Mouse (Mus musculus) myocyte (in vitro differentiated cells): ENCODE results near the gene Dtnb. TPM values are rescaled to one million over a fixed set of nuclear protein-coding genes. Genes with fewer than 3 reads are reported as not detected.

Source experiments
- H3K27me3 ChIP-seq: one replicate; pipeline ENCODE4 v1.6.1; 2011; ENCODE audit not compliant: control insufficient read depth, insufficient read depth, insufficient read length
- H3K36me3 ChIP-seq: one replicate; pipeline ENCODE4 v1.6.1; 2011; ENCODE audit not compliant: control insufficient read depth, insufficient read depth
- H3K4me2 ChIP-seq: one replicate; pipeline ENCODE4 v1.6.1; 2011; ENCODE audit warnings: low read depth, control low read depth
- H3K4me3 ChIP-seq: one replicate; pipeline ENCODE4 v1.5.1; 2011; ENCODE audit warnings: mild to moderate bottlenecking, control low read depth, moderate library complexity
- H3K79me2 ChIP-seq: one replicate; pipeline ENCODE4 v1.6.1; 2011; ENCODE audit not compliant: control insufficient read depth, insufficient read depth
- H3ac ChIP-seq: one replicate; pipeline ENCODE4 v1.6.1; 2011; ENCODE audit not compliant: control insufficient read depth, insufficient read length
- CEBPB ChIP-seq: IDR thresholded peaks from 2 replicates; pipeline ENCODE4 v1.6.1; 2011; ENCODE audit warnings: mild to moderate bottlenecking, moderate library complexity; ENCODE audit not compliant: poor library complexity, insufficient read depth, severe bottlenecking
- E2F4 ChIP-seq: IDR thresholded peaks from one replicate; pipeline ENCODE4 v1.6.1; 2011; ENCODE audit warnings: mild to moderate bottlenecking, control low read depth, moderate library complexity; ENCODE audit not compliant: insufficient read depth
- MAX ChIP-seq: IDR thresholded peaks from one replicate; pipeline ENCODE4 v1.6.1; 2011; ENCODE audit warnings: low read depth, mild to moderate bottlenecking, control low read depth
- MYOD1 ChIP-seq, 3 experiments: IDR thresholded peaks; one replicate each; pipeline ENCODE4 v1.6.1; 2011; ENCODE audit warnings: control low read depth in 2 of 3, low read depth in 2 of 3, mild to moderate bottlenecking in 2 of 3, moderate library complexity in 1 of 3; ENCODE audit not compliant: insufficient read length in 2 of 3, control insufficient read depth in 1 of 3
- MYOG ChIP-seq, 3 experiments: IDR thresholded peaks; one replicate each; pipeline ENCODE4 v1.6.1; 2011; ENCODE audit warnings: control low read depth in 2 of 3, low read depth in 2 of 3, mild to moderate bottlenecking in 2 of 3; ENCODE audit not compliant: insufficient read length in 2 of 3, control insufficient read depth in 1 of 3, insufficient read depth in 1 of 3
- POLR2A ChIP-seq: IDR thresholded peaks from one replicate; pipeline ENCODE4 v1.6.1; 2011; ENCODE audit warnings: low read depth, mild to moderate bottlenecking, control low read depth, moderate library complexity; ENCODE audit not compliant: insufficient read length
- POLR2AphosphoS2 ChIP-seq: IDR thresholded peaks from one replicate; pipeline ENCODE4 v1.6.1; 2011; ENCODE audit warnings: low read depth, control low read depth; ENCODE audit not compliant: insufficient read length
- REST ChIP-seq: IDR thresholded peaks from one replicate; pipeline ENCODE4 v1.6.1; 2011; ENCODE audit warnings: mild to moderate bottlenecking, control low read depth, moderate library complexity; ENCODE audit not compliant: insufficient read depth, insufficient read length
- SRF ChIP-seq: IDR thresholded peaks from one replicate; pipeline ENCODE4 v1.6.1; 2011; ENCODE audit warnings: low read depth; ENCODE audit not compliant: control insufficient read depth, insufficient read length
- TCF12 ChIP-seq: IDR thresholded peaks from one replicate; pipeline ENCODE4 v1.6.1; 2011; ENCODE audit warnings: mild to moderate bottlenecking, control low read depth; ENCODE audit not compliant: poor library complexity, insufficient read depth, severe bottlenecking
- TCF3 ChIP-seq: IDR thresholded peaks from one replicate; pipeline ENCODE4 v1.6.1; 2011; ENCODE audit warnings: low read depth, control low read depth; ENCODE audit not compliant: insufficient read length
- USF1 ChIP-seq: IDR thresholded peaks from one replicate; pipeline ENCODE4 v1.6.1; 2011; ENCODE audit warnings: low read depth, mild to moderate bottlenecking, control low read depth, moderate library complexity
- polyA plus RNA-seq: library from polyadenylated mRNA; unstranded; fragments of >200 nt; fragmentation: generic; extraction: Trizol; gene quantifications from one replicate; pipeline ENCODE4 v1.2.1, GENCODE M21; 2012; ENCODE audit warnings: missing spikeins

Dtnb gene
- polyA plus RNA-seq, 1 experiment, result 5.5 TPM

DNA sequence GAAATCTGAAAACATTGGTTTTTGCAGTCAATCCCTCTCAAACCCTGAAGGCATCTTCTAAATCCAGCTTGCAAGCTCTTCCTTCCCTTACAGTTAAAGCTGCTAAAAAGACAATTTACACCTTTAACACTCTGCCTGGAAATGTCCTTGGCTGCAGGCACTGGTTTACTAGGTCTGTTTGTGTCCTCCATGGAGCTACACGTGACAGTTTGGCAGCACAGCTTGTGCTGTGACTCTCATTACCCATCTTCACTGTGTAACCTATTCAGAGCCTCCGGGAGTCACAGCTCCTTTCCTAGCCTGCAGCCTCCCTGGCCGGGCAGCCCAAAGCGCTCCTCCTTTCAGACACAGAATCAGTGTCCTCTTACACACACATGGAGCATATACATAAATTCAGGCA lies 8.5 kb upstream of the Dtnb start:
- Histone ChIP-seq H3K4me3 (no peak overlapping the region), H3ac (no peak overlapping the region), H3K4me2 (no peak overlapping the region), H3K27me3 (no peaks in the 10 kb centered on the region), H3K36me3 (no peaks in the 10 kb centered on the region), H3K79me2 (no peaks in the 10 kb centered on the region)
- TF ChIP-seq SRF (no peak), MYOD1 (IDR thresholded peaks at IDR 0.05; ENCODE audit: control insufficient read depth in 1 of 3, insufficient read length in 2 of 3, low read depth in 2 of 3) (no peak), MAX (no peak), TCF12 (no peak), POLR2AphosphoS2 (no peak), USF1 (no peak)

GRCm38 (mm10) chr12:3568461-3568991 lies 3.7 kb upstream of the Dtnb start:
- Histone ChIP-seq H3K36me3 (no peaks in the 10 kb centered on the region), H3K4me3 (no peak overlapping the region), H3K79me2 (no peaks in the 10 kb centered on the region), H3ac (no peak overlapping the region), H3K27me3 (no peaks in the 10 kb centered on the region), H3K4me2 (no peak overlapping the region)
- no peak for TF ChIP-seq MAX
- no peak for TF ChIP-seq MYOG (IDR thresholded peaks at IDR 0.05; ENCODE audit: control insufficient read depth in 1 of 3, insufficient read depth in 1 of 3, insufficient read length in 2 of 3, low read depth in 2 of 3)
- TF ChIP-seq TCF12, result no peak
- no peak for TF ChIP-seq CEBPB
- TF ChIP-seq E2F4, result no peak
- TF ChIP-seq SRF, result no peak
- no peak for TF ChIP-seq POLR2AphosphoS2

DNA sequence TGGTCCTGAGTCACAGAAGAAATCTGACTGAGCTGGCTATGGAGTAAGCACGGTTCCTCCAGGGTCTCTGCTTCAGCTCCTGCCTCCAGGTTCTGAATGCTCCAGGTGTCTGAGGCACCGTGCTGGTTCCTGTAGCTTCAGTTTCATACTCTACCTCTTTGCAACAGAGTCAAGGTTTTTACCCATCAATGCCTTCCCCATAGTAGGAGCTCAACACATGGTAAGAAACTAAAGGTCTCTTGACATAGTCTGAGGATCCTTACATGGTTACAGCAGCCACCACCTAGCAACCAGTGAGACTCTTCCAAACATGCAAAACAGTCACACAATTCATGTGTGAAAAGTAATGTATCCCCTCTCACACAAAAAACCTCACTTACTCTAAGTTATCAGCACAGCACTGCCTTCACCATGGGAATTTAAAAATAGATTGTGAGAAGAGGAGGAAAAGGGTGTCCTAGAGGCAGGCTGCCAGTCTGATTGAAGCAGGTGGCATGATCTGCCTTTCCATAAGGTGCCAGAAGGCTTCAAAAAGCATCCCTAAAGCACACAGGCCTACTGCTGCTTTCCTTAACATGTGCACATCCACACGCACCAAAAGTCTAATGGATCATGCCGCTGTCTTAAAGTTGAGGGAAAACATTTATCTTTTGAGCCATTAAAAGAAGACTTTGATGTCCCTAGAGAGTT lies 1.3 kb upstream of the Dtnb start:
- H3K4me2 ChIP-seq, result no peak overlapping the region
- no peaks in the 10 kb centered on the region for H3K36me3 ChIP-seq
- no peaks in the 10 kb centered on the region for H3K79me2 ChIP-seq
- no peak for TF ChIP-seq TCF3
- H3K4me3 ChIP-seq, result no peak overlapping the region
- no peak overlapping the region for H3ac ChIP-seq
- no peaks in the 10 kb centered on the region for H3K27me3 ChIP-seq

DNA sequence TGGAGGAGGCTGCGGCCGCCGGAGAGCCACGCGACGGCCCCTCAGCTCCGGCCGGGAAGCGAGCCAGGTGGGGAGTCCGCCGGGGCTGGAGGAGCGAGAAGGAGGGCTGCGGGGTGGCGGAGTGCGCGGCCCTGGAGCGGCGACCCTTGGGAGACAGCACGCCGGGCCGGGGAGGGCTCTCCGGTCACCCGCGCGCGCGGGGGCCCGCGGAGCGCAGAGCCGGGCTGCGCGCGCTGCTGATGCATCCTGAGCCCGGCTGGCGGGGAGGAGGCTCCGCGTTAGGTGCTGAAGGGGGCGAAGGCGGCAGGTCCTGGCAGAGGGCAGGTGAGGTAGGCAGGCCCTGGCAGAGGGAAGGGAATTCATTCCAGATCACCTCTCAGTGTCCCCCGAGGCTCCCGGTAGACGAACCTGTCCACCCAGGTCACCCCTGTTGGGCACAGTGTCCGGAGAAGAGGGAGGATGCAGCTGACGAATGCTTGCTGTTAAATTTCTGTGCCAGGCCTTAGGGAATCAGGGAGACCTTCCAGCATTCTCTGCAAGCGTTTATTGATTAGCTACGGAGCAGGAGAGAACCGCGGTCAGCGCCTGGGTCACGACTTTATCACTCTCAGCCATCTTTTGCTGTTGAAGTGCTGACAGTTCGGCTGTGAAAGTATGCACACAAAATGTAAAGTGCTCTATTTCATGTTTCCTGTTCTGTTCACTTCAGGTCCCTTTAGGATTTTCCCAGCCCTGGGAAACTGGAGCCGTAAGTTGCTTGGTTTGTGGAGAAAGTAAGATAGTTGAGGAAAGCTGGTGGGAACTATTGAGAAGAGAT lies 608 bp downstream of the Dtnb start:
- peak overlapping the region; percentile 83 for H3K4me2 ChIP-seq
- peak overlapping the region; percentile 46 for H3ac ChIP-seq
- H3K27me3 ChIP-seq, result no peaks in the 10 kb centered on the region
- H3K4me3 ChIP-seq, result peak overlapping the region; percentile 27
- no peak for TF ChIP-seq CEBPB
- H3K36me3 ChIP-seq, result no peaks in the 10 kb centered on the region
- H3K79me2 ChIP-seq, result no peaks in the 10 kb centered on the region

- H3ac ChIP-seq, result no peak overlapping the region
- H3K27me3 ChIP-seq, result no peaks in the 10 kb centered on the region
- H3K36me3 ChIP-seq, result no peaks in the 10 kb centered on the region
- peak overlapping the region; percentile 27 for H3K4me3 ChIP-seq
- TF ChIP-seq CEBPB (no peak), MYOG (IDR thresholded peaks at IDR 0.05; ENCODE audit: control insufficient read depth in 1 of 3, insufficient read depth in 1 of 3, insufficient read length in 2 of 3, low read depth in 2 of 3) (no peak), POLR2A (no peak), USF1 (no peak), TCF3 (no peak), MAX (no peak), SRF (no peak), POLR2AphosphoS2 (no peak), TCF12 (no peak), E2F4 (no peak), REST (no peak), MYOD1 (IDR thresholded peaks at IDR 0.05; ENCODE audit: control insufficient read depth in 1 of 3, insufficient read length in 2 of 3, low read depth in 2 of 3) (no peak)
- peak overlapping the region; percentile 83 for H3K4me2 ChIP-seq
- no peaks in the 10 kb centered on the region for H3K79me2 ChIP-seq
Observed at GRCm38 (mm10) chr12:3573410-3573809, 1.2 kb downstream of the Dtnb start.
